Mouse (Mus musculus) midbrain, embryonic 15.5 days (tissue): ENCODE results near the gene Shisa8. TPM values are rescaled to one million over a fixed set of nuclear protein-coding genes. Genes with fewer than 3 reads are reported as not detected.
A peak's percentile ranks its signal among the peaks of the same experiment; 100 is the strongest.

Source experiments
- ATAC-seq: fragments of 200-750 bp; cut with Nextera tagmentation; replicated peaks from 2 replicates; pipeline ENCODE4 v1.8.0; 2017; ENCODE audit warnings: moderate TSS enrichment
- H3K27ac ChIP-seq: fragments of 300-500 bp; sonication (generic); 2 replicates; pipeline ENCODE4 v1.5.1; 2015; ENCODE audit warnings: mild to moderate bottlenecking, inconsistent platforms
- H3K27me3 ChIP-seq: fragments of 300-500 bp; sonication (generic); replicated peaks from 2 replicates; pipeline ENCODE4 v1.6.1; 2015; ENCODE audit warnings: inconsistent platforms
- H3K36me3 ChIP-seq: fragments of 300-500 bp; sonication (generic); replicated peaks from 2 replicates; pipeline ENCODE4 v1.6.1; 2015; ENCODE audit warnings: inconsistent platforms
- H3K4me1 ChIP-seq: fragments of 300-500 bp; sonication (generic); 2 replicates; pipeline ENCODE4 v1.6.1; 2015; ENCODE audit warnings: inconsistent platforms
- H3K4me2 ChIP-seq: fragments of 300-500 bp; sonication (generic); 2 replicates; pipeline ENCODE4 v1.6.1; 2015; ENCODE audit warnings: inconsistent platforms, mild to moderate bottlenecking, moderate library complexity
- H3K4me3 ChIP-seq: fragments of 300-500 bp; sonication (generic); 2 replicates; pipeline ENCODE4 v1.5.1; 2015; ENCODE audit warnings: mild to moderate bottlenecking, inconsistent platforms
- H3K9ac ChIP-seq: fragments of 300-500 bp; sonication (generic); 2 replicates; pipeline ENCODE4 v1.6.1; 2015; ENCODE audit warnings: mild to moderate bottlenecking, inconsistent platforms
- H3K9me3 ChIP-seq: fragments of 300-500 bp; sonication (generic); 2 replicates; pipeline ENCODE4 v1.6.1; 2016; ENCODE audit warnings: inconsistent platforms
- WGBS: fragments of 180-500 bp; shearing (Covaris S2); methylation state at CpG from one replicate; pipeline ENCODE4 v1.1.7; 2015; ENCODE audit warnings: mixed read lengths; 5-methylcytosine and 5-hydroxymethylcytosine counted together
- microRNA counts: library from miRNA; unstranded; fragments of <30 nt; microRNA quantifications from one replicate; lab custom pipeline; 2016
- microRNA-seq: library from miRNA; unstranded; fragments of <30 nt; microRNA quantifications from one replicate; pipeline ENCODE4, GENCODE M21; 2016
- polyA plus RNA-seq: library from polyadenylated mRNA; unstranded; fragments of >200 nt; fragmentation: Nextera tagmentation; extraction: Ambion mirVana; gene quantifications from 2 replicates; pipeline ENCODE4 v1.2.1, GENCODE M21; 2015

Shisa8 gene
- polyA plus RNA-seq, 1 experiment from 2014 or later = 1.5 TPM

DNA sequence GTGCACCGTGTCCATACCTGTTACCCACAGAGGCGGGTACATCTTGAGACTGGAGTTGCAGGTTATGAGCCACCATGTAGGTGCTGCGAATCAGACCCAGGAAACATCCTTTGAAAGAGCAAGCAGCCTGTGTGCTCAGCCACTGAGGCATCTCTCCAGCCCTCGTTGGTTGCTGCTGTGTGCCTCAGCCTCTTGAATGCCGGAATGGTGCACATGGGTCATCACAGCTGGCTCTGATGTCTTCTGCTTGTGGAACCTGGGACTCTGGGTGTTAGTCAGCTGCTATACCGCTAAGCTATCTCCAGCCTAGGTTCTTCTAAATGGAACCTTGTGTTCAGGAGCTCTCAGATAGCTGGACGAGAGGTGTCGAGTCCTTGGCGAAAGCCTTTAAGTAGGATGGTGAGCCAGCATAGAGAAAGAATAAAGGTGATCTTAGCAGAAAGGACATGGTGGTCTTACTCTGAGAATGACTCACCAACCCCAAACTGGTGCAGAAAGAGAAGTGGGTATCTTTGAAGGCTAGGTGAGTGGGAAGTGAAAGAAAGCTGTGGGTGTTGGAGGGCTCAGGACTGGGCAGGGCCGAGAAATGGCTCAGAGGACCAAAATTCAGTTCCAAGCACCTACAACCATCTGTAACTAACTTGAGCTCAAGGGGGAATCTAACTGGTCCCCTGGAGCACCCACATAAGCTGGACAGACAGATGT lies 49.1 kb downstream of the Shisa8 start:
- no peak overlapping the region for H3K4me2 ChIP-seq
- WGBS = 87% methylated on average over 10 of the region's 10 CpGs
- no peaks in the 10 kb centered on the region for H3K9me3 ChIP-seq
- ATAC-seq = no peak
- peaks cover 56% of the 10 kb centered on the region for H3K4me1 ChIP-seq
- H3K27me3 ChIP-seq = no peaks in the 10 kb centered on the region
- H3K9ac ChIP-seq = no peak overlapping the region
- H3K4me3 ChIP-seq = no peak overlapping the region
- no peaks in the 10 kb centered on the region for H3K36me3 ChIP-seq
- no peak overlapping the region for H3K27ac ChIP-seq

GRCm38 (mm10) chr15:82161965-82162600 lies 50.5 kb downstream of the Shisa8 start:
- Histone ChIP-seq H3K4me2 (no peak overlapping the region), H3K36me3 (no peaks in the 10 kb centered on the region), H3K27me3 (no peaks in the 10 kb centered on the region), H3K27ac (no peak overlapping the region), H3K9ac (no peak overlapping the region), H3K4me3 (no peak overlapping the region), H3K9me3 (no peaks in the 10 kb centered on the region), H3K4me1 (peaks cover 52% of the 10 kb centered on the region)
- ATAC-seq = no peak
- 87% methylated on average over 12 of the region's 12 CpGs for WGBS

- no peak for ATAC-seq
- Histone ChIP-seq H3K27me3 (no peaks in the 10 kb centered on the region), H3K27ac (no peak overlapping the region), H3K9me3 (no peaks in the 10 kb centered on the region), H3K4me3 (no peak overlapping the region), H3K4me2 (no peak overlapping the region), H3K9ac (no peak overlapping the region), H3K36me3 (no peaks in the 10 kb centered on the region), H3K4me1 (peaks cover 41% of the 10 kb centered on the region)
- 81% methylated on average over 11 of the region's 11 CpGs for WGBS
Measured at GRCm38 (mm10) chr15:82160731-82161640, 51.6 kb downstream of the Shisa8 start.

DNA sequence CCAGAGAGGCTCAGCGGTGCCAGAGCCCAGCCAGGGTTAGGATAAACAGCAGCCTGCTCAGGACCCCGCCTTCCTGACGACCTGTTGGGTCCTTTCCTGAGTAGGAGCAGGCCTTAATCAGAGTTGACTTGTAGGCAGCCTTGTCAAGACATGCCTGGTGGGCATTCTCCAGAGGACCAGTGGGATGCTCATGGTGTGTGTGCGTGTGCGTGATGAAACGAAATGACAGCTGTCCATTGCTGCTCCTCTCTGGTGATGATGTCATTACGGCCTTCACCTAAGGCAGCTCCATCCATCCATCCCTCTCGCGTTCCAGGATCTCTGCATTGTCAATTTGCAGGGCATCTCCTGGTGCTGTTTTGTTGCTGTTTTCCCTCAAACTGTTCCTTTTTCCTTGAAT lies 53.1 kb downstream of the Shisa8 start:
- WGBS = 80% methylated on average over 9 of the region's 9 CpGs
- H3K36me3 ChIP-seq = no peaks in the 10 kb centered on the region
- no peak overlapping the region for H3K4me2 ChIP-seq
- no peak overlapping the region for H3K9ac ChIP-seq
- no peaks in the 10 kb centered on the region for H3K9me3 ChIP-seq
- H3K4me1 ChIP-seq = peaks cover 38% of the 10 kb centered on the region
- H3K4me3 ChIP-seq = no peak overlapping the region
- ATAC-seq = no peak
- no peak overlapping the region for H3K27ac ChIP-seq
- H3K27me3 ChIP-seq = no peaks in the 10 kb centered on the region

DNA sequence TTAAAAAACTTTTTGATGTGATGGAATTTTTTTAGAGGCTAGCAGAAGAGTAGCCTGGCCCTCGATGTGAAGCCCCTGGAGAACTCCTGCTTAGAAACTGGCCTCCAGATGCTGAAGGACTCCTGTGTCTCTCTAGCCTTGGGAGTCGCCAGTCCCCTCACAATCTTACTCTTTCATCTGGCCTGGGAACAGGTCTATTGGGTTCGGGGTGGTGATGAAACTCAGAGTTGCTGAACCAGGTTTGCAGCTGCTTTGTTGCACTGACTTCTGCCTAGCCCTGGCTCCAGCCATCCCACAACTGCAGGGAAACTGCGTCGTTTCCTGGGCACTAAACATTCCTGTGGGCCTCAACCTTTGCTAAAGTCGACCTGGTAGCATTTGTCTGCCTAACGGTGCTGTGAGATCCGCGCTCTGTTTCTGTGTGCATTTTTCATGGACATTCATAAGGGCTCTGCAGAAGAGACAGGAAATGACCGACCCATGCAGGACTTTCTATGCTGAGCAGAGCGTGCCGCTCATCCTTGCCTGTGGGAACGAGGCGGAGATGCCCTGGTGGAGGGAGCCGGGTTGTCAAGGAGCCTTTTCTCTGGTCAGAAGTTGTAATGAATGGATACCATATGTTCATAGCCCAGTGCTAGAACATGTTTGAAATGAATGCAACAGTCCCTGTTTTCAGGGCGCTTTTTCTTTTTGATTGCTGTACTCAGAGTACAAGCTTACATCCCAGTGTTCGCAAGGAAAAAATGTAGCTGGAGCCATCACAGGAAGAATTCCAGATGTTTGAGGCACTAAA lies 54.2 kb downstream of the Shisa8 start:
- WGBS = 71% methylated on average over 17 of the region's 17 CpGs
- no peaks in the 10 kb centered on the region for H3K27me3 ChIP-seq
- H3K4me3 ChIP-seq = no peak overlapping the region
- ATAC-seq = no peak
- no peaks in the 10 kb centered on the region for H3K36me3 ChIP-seq
- H3K4me2 ChIP-seq = no peak overlapping the region
- no peaks in the 10 kb centered on the region for H3K9me3 ChIP-seq
- no peak overlapping the region for H3K27ac ChIP-seq
- no peak overlapping the region for H3K9ac ChIP-seq
- H3K4me1 ChIP-seq = peaks cover 35% of the 10 kb centered on the region

GRCm38 (mm10) chr15:82156902-82157301 lies 55.7 kb downstream of the Shisa8 start:
- H3K9ac ChIP-seq = no peak overlapping the region
- no peak overlapping the region for H3K27ac ChIP-seq
- H3K4me1 ChIP-seq = peaks cover 42% of the 10 kb centered on the region
- no peak overlapping the region for H3K4me3 ChIP-seq
- no peak overlapping the region for H3K4me2 ChIP-seq
- no peaks in the 10 kb centered on the region for H3K9me3 ChIP-seq
- 83% methylated on average over 10 of the region's 10 CpGs for WGBS
- H3K36me3 ChIP-seq = no peaks in the 10 kb centered on the region
- no peaks in the 10 kb centered on the region for H3K27me3 ChIP-seq
- no peak for ATAC-seq

GRCm38 (mm10) chr15:82156298-82156697 lies 56.3 kb downstream of the Shisa8 start:
- no peak overlapping the region for H3K9ac ChIP-seq
- H3K4me2 ChIP-seq = no peak overlapping the region
- H3K9me3 ChIP-seq = no peaks in the 10 kb centered on the region
- no peak overlapping the region for H3K4me3 ChIP-seq
- no peak for ATAC-seq
- no peak overlapping the region for H3K27ac ChIP-seq
- no peaks in the 10 kb centered on the region for H3K36me3 ChIP-seq
- H3K27me3 ChIP-seq = no peaks in the 10 kb centered on the region
- WGBS = 90% methylated on average over 6 of the region's 6 CpGs
- peaks cover 42% of the 10 kb centered on the region for H3K4me1 ChIP-seq

MicroRNA genes within 50 kb of the gene (microRNA counts, 519-probe panel; counts per million panel counts)
- 2,374 counts per million, percentile 41 among the panel's probes with 10 or more counts for microRNA mmu-miR-33 (lab: Ali Mortazavi, UCI)

Small RNAs within 50 kb of the gene (microRNA-seq; reads per million reads assigned to microRNA genes)
- 94.5 reads per million, percentile 54 among the genes with 10 or more reads in this experiment for gene Mir33

Other genes with a start within 250 kb of the Shisa8 start
- gene 1700029P11Rik, start 232.3 kb downstream of the Shisa8 start, polyA plus RNA-seq = not detected in 2 replicates
- 43.1 and 46.7 TPM in 2 replicates for gene Xrcc6, start 225.0 kb downstream of the Shisa8 start, polyA plus RNA-seq
- gene Desi1, start 179.0 kb downstream of the Shisa8 start, polyA plus RNA-seq = 50.6 and 50.9 TPM in 2 replicates
- 231 and 247 TPM in 2 replicates for gene Snu13, start 165.2 kb downstream of the Shisa8 start, polyA plus RNA-seq
- not detected in 2 replicates for gene 4930407I10Rik, start 153.7 kb downstream of the Shisa8 start, polyA plus RNA-seq
- gene Mei1, start 142.8 kb downstream of the Shisa8 start, polyA plus RNA-seq = 0.10 TPM in 1 of 2 replicates, not detected in the other
- 12.2 and 12.7 TPM in 2 replicates for gene Ccdc134, start 84.9 kb downstream of the Shisa8 start, polyA plus RNA-seq
- 220 and 224 TPM in 2 replicates for gene Srebf2, start 65.6 kb downstream of the Shisa8 start, polyA plus RNA-seq
- 0.08 and 0.26 TPM in 2 replicates for gene Tnfrsf13c, start 11.6 kb upstream of the Shisa8 start, polyA plus RNA-seq
- 10.7 and 13.6 TPM in 2 replicates for gene Cenpm, start 31.9 kb upstream of the Shisa8 start, polyA plus RNA-seq
- gene 1500009C09Rik, start 39.6 kb upstream of the Shisa8 start, polyA plus RNA-seq = 22.6 and 24.0 TPM in 2 replicates
- 454 and 479 TPM in 2 replicates for gene Sept3, start 62.1 kb upstream of the Shisa8 start, polyA plus RNA-seq
- gene Wbp2nl, start 86.1 kb upstream of the Shisa8 start, polyA plus RNA-seq = not detected in 2 replicates
- gene Naga, start 126.1 kb upstream of the Shisa8 start, polyA plus RNA-seq = 25.4 and 27.2 TPM in 2 replicates
- gene Pheta2, start 126.1 kb upstream of the Shisa8 start, polyA plus RNA-seq = 1.2 and 1.5 TPM in 2 replicates
- 322 and 335 TPM in 2 replicates for gene Smdt1, start 126.1 kb upstream of the Shisa8 start, polyA plus RNA-seq
- gene Ndufa6, start 141.5 kb upstream of the Shisa8 start, polyA plus RNA-seq = 309 and 330 TPM in 2 replicates
- gene Cyp2d22, start 167.4 kb upstream of the Shisa8 start, polyA plus RNA-seq = 1.7 and 2.0 TPM in 2 replicates
- not detected in 2 replicates for gene Cyp2d11, start 181.2 kb upstream of the Shisa8 start, polyA plus RNA-seq
- 0.34 TPM in 1 of 2 replicates, not detected in the other for gene Cyp2d10, start 194.4 kb upstream of the Shisa8 start, polyA plus RNA-seq
- not detected in 2 replicates for gene Cyp2d9, start 220.6 kb upstream of the Shisa8 start, polyA plus RNA-seq